Mouse (Mus musculus) gastrocnemius, postnatal 36 days (tissue): ENCODE measurements around the gene AC161166.1. TPM values are rescaled to one million over a fixed set of nuclear protein-coding genes. Genes with fewer than 3 reads are reported as not detected.
"Not testable (repeated sequence)": the region's sequence is repeated elsewhere in the genome, so short reads cannot be mapped to it uniquely, and the experiment has no call there.

ENCODE experiments used
- DNase-seq, 2 experiments: peaks; one replicate each; pipeline ENCODE4 v3.0.0; 2022
- intact Hi-C: fragments of 180-260 bp; cut with DNase I; formaldehyde crosslinking; loops from one replicate; pipeline ENCODE4 v1.15.1; 2025
- total RNA-seq, 2 experiments: library from RNA; stranded (reverse); gene quantifications; 2 replicates each; pipeline ENCODE4 v1.2.3; 2021

The AC161166.1 gene
- total RNA-seq, 2 experiments from 2014 or later: not detected

DNA sequence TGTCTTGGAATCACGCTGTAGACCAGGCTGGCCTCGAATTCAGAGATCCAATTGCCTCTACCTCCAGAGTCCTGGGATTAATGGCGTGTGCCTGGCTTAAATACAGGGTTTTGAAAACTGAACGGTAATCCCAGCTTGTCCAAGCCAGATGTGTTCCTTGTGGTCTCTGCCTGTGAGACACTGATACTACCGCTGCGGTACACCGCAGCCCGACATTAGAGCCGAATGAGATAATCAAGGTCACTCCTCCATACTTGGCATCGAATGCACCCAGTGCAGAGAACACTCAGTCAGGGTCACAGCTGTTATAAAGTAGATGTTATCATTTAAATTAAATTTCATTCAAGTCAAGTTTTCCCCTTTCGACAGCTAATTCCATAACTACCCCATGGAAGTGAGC, 16.6 kb upstream of the AC161166.1 start:
- intact Hi-C loops: no loop called here
- no peak for DNase-seq

DNA sequence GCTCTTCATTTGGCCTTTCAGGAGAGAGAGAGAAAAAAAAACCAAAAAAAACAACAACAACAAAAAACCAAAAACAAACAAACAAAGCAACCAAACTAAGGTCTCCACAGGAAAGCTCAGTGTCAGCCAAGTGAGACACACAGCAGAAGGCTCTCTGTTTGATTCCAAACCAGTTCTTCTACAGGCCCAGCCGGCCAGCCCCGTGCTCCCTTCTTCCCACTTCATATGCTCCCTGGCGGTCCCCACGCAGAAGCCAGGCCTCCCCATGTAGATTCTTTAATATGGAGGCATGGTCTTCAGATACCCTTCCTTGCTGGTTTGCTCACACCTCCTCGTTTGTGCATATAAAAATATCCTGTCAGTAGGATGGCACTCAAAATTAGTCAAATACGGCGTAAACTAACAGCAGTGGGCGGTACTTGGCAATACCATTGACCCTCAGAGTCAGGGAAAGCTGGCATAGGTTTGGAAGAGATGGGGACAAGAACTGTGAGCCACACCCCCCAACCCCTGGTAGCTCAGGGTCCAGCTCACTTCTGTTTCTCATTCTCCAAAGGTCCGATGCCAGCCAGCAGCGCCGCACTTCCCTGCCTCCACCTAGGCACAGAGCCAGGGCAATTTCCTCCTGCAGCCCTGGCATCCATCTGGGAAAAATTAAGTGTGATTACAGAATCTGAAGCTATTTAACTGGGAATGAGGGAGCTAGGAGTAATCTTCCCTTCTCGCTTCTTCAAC, 13.6 kb upstream of the AC161166.1 start:
- no peak for DNase-seq
- intact Hi-C loops: no loop called here

DNA sequence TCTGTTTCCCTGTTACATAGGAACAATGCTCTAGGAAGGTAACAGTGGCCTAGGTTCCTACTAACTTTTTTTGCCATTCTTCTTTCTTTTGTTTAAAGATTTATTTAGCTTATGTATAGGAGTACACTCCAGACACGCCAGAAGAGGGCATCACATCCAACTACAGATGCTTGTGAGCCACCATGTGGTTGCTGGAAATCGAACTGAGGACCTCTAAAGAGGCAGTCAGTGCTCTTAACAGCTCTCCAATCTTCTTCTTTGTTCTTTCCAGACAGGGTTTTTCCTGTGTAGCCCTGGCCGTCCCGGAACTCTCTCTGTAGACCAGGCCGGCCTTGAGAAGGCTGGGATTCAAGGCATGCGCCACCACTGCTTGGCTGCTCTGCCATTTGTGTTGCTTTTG, 12.7 kb upstream of the AC161166.1 start:
- DNase-seq: no peak
- intact Hi-C loops: no loop called here

DNA sequence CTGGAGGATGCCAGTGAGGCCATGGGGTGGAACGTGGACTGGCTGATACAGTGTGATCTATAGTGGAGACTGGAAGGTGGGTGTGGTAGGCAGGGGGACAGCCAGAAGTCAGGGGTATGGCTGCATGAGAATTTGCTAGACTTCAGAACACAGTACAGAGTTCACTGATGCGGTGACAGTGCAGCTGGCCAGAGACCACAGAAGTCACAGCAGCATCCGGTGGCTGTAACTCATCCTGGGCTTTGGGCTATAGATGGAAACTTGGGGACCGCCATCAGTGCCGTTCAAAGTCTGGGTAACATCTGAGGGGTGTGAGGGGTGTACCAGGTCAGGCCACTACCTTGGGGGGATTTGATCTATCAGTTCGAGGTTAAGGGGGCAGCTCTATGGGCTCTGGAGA, 11.5 kb upstream of the AC161166.1 start:
- intact Hi-C loops: no loop called here
- no peak for DNase-seq

DNA sequence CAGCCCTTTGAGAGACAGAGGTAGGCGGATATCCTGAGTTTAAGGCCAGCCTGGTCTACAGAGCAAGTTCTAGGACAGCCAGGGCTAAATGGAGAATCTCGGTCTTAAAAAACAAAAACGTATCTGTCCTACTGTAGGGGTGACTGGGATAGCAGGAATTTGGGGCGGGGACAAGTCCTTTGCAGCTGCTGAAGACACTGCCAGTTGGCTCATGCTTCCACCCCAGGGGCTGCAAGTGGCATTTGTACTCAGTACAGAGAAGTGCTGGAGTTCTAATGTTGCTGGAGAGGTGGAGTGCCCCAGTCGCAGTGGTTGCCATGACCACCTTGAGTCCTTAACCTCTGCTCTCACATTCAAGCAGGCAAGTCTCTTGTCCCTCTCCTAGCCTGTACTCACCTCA, 10.6 kb upstream of the AC161166.1 start:
- intact Hi-C loops: no loop called here
- no peak for DNase-seq

DNA sequence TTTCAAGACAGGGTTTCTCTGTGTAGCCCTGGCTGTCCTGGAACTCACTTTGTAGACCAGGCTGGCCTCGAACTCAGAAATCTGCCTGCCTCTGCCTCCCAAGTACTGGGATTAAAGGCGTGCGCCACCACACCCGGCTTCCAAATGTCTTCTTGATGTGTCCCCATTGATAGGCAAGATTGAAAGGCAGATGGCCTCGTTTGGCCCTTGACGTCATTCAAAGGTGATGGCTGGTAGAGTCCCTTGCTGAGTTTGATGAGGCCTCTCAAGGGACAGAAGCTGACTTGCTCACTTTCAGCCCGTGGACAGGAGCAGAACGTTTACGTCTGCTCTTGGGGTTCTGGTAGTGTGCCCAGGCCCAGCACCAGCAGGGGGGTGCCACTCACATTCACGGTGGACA, 7.8 kb upstream of the AC161166.1 start:
- DNase-seq, intact Hi-C loops: not testable (repeated sequence)

DNA sequence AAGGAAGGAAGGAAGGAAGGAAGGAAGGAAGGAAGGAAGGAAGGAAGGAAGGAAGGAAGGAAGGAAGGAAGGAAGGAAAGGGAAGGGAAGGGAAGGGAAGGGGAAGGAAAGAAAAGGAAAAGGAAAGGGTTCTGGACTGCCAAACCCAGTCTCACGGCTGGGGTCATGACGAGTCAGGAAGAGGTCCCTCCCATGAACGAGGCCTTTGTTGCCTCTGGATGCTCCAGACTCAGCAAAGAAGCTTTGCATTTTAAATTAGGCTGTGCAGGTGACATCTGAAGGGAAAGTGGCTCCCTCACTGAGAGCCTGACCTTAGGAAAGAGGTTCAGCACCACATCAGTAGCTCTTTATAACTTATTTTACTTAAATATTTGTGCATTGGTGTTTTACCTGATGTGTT, 6.9 kb upstream of the AC161166.1 start:
- intact Hi-C loops: no loop called here
- DNase-seq: no peak

DNA sequence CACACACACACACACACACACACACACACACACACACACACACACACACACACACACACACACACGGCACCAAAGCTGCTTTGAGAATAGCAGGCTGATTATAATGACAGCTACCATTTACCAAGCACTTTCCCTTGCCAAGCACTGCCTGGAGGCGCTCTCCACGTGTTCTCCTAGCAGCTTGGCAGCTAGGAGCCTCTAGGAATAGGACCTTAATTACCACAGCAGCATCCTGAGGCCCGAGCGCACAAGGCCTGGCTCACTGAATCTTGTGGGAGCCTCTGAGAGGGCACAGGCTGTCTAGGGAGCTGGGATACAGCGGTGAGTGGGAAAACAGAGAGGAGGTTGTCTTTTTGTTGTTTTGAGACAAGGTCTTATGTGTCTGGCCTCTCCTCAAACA, 5.4 kb upstream of the AC161166.1 start:
- intact Hi-C loops: no loop called here
- DNase-seq: no peak

DNA sequence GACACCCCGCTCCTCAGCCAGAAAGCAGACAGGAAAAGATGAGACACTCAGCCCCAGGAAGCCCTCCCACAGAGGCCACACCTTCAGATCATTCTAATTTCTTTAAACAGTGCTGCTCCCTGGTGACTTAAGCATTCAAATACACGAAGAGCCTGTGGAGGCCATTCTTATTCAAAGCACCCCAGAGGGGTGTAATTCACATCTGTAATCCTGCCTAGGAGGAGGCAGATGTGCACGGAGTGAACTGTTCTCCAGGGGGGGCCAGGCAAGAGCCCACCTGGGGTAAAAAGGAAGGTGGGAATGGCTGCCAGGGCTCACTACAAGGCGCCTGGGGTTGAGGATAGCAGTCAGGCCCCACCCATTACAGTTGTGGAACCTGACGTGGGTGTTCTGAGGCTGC, 4.8 kb upstream of the AC161166.1 start:
- DNase-seq: no peak
- intact Hi-C loops: no loop called here

DNA sequence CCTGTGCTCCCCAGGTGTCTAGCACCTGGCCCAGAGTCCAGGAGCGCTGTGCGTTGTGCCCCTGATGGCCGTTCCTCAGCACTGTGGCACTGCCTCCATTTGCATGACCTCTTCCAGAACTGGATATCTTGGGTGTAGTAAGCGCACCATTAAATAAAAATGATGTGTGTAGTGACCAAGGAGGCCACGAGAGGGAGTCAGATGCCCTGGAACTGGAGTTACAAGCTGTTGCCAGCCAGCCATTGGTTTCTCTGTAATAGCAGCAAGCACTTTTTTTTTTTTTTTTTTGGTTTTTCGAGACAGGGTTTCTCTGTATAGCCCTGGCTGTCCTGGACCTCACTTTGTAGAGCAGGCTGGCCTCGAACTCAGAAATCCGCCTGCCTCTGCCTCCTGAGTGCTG, 4.1 kb upstream of the AC161166.1 start:
- DNase-seq, intact Hi-C loops: not testable (repeated sequence)

DNA sequence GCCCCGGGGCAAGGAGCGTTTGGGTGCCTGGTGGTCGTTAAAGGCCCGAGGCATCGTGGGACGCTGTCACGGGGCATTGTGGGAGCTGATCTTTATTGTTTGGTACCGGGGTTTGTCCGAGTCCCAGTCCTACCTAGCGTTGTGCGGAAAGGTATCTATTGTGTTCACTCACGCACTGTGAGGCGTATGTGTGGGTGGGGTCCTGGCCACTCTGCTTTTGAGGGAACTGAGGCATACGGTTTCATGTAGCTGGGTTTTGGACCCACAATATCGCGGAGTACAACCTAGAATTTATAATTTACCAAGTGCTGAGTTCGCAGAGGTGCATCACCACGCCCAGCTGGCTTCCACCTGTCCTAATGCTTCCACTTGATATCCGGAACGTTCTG, 4.5 kb downstream of the AC161166.1 start:
- peak in 1 of 2 experiments; percentile 27 for DNase-seq
- intact Hi-C loops: loop anchor here (10.0 kb wide), 1 partner anchor 377 kb away; the partner anchor contains the start of gene Rps19

DNA sequence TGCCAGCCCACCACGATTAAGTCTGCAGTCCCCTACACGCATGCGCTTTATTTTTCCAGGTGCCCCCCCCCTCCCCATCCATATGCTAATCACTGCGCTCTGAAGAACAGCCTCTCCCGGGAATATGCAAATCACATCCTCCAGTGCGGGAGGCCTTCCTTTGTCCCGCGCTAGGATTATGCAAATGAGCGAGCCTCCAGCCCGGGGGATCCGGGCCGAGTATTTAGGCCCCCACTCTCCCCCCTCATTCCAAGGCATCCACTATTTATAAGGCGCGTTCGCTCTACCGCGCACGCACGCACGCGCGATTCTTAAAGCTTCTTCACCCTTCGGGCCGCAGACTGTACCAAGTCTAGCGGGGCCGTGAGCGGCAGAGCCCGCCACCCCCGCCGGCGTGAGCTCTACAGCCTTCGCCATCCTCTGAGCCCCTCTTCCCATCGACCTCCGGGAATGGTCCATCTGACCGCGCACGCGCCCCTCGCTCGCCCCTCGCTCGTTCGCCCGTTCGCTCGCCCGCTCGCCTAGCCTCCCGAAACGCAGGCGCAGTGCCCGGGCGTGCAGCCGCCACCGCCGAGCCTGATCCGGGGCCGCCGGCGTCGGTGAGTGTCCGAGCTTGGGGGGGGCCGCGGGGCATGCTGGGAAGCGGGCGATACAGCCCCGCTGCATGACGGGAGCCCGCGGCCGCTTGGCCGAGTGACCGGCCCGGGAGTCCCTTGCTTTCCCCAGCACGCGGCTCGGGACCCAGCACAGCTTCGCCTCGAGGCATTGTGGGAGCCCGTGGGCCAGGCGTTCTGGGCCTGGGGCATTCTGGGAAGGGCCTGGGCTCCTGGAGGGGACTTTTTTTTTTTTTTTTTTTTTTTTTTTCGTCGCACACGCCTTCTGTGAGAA, 5.2 kb downstream of the AC161166.1 start, which contains the start of gene Zfp428:
Zfp428 (plus strand) TSS at position 169 of the 888 bp plus-strand sequence.
- intact Hi-C loops: loop anchor here (10.0 kb wide), 1 partner anchor 378 kb away; the partner anchor contains the start of gene Rps19
- DNase-seq: peak; percentile 83 to 87

DNA sequence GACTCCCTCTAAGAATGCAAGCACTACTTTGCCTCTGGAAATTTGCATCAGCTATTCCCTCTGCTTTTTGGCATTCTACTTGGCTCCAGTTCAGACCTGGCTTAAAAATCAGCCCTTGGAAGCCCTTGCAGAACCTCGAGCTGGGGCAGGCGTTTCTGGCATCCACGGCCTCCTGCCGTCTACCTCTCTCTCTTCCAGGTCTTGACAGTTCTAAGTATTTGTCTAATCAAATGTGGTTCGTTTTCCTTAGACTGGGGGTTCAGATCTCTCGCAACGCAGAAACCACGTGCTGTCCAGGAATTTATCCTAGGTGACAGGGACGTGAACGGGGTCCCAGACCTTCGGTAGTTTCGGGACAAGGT, 5.8 kb downstream of the AC161166.1 start:
- peak; percentile 29 to 42 for DNase-seq
- intact Hi-C loops: loop anchor here (10.0 kb wide), 1 partner anchor 378 kb away; the partner anchor contains the start of gene Rps19

DNA sequence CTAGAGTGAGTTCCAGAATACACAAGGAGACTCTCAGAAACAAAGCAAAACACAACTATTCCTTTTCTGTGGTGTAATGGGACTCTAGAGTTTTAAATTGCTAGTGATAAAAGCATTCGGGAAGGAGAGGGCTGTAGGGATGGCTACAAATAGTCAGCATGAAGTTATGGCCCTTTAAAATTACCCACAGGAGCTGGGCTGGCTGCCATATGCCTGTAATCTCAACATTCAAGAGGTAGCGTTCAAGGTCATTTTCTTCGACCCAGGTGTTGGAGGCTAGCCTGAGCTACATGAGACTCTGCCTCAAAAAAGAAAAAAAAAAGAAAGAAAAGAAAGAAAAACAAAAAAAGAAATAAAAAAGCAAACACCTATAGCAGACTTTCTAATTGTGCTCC, 6.2 kb downstream of the AC161166.1 start:
- DNase-seq: no peak
- intact Hi-C loops: loop anchor here (10.0 kb wide), 1 partner anchor 379 kb away; the partner anchor contains the start of gene Rps19

DNA sequence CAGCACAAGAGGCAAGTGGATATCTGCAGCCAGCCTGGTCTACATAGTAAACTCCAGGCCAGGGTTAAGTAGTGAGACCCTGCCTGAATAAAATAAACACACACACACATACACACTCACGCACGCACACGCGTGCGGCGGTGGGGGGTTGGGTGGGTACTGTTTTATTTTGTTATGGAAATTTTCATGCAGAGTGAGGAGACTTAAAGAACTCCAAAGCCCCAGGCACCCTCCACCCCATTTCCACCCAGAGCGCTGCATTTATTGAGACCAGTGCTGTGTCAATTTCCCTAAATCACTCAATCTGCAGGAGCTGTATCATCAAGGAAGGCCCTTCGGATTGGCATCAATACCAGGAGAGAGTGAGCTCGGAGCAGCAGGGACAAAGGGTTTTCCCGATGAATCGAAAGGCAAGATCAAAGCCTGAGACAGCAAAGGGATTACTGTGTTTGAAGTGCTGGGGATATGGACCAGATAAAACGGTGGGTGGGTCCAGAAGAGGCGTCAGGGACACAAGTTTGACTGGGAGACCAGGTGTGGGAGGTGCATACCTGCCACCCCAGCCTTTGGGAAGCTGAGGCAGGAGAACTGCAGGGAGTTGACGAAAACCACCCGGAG, 6.7 kb downstream of the AC161166.1 start:
- DNase-seq: no peak
- intact Hi-C loops: loop anchor here (10.0 kb wide), 1 partner anchor 379 kb away; the partner anchor contains the start of gene Rps19

DNA sequence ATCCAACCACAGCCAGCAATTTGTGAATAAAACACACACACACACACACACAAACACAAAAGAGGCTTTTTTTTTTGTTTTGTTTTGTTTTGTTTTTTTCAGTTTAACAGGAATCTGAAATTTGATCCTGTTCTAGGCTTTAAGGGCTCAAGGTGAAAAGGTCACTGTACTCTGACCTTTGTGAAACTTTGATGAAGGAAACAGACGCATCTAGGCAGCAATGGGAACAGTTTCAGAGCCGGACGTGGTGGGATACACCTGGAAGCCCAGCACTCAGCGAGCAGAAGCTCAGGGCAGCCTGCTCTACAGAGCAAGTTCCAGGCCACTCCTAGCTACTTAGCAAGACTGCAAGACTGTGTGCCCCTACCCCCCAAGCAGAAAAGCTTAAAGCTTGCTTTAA, 7.4 kb downstream of the AC161166.1 start:
- DNase-seq: no peak
- intact Hi-C loops: loop anchor here (10.0 kb wide), 1 partner anchor 380 kb away; the partner anchor contains the start of gene Rps19

DNA sequence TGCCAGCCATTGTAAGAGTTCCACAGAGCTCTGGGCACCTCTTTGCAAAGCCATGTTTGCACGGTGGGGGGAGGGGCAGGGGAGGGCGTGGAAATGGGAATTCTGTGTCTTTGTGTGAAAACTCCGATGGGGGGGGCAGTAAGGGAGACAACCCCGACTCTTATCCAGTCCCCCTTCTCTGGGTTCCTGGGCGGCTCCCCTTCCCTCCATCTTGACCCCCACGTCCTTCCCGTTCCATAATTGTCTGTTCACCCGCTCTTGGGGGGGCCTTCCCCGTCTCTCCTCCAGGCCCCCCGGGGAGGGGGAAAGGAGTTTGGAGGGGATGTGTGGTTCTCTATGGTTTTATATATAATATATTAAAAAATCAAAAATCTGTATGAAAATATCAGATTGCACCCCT, 8.3 kb downstream of the AC161166.1 start:
- intact Hi-C loops: loop anchor here (10.0 kb wide), 1 partner anchor 381 kb away; the partner anchor contains the start of gene Rps19
- no peak for DNase-seq

DNA sequence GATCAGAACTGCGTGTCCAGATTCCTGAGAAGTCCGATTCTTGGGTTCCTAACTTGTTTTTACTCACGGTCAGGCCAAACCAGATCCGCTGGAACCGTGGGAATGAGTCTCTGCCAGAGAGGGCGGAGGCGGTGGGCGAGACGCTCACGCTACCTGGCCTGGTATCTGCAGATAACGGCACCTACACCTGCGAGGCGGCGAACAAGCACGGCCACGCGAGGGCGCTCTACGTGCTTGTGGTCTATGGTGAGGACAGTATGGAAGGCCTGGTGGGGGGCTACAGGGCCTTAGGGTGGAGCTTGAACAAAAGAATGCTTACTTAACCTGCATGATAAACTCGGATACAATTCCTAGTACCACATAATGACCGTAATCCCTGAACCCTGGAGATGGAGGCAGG, 10.8 kb downstream of the AC161166.1 start:
- DNase-seq: no peak
- intact Hi-C loops: loop anchor here (10.0 kb wide), 1 partner anchor 383 kb away; the partner anchor contains the start of gene Rps19

DNA sequence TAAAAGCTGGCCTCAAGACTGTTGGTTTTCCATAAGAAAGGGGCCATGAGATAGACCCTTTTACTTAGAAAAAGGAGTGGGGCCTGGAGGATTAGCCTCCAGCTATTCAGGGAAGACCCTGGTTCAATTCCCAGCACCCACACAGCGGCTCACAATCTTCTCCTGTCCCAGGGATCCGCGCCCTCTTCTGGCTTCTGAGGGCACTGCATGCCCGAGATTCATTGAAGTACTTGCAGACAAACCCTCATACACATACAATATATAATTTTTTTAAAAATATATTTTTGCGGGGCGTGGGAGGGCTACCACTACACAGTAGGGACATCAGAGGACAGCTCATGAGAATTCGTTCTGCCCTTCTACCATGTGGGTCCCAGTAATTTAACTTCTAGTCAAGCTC, 11.3 kb downstream of the AC161166.1 start:
- intact Hi-C loops: loop anchor here (10.0 kb wide), 1 partner anchor 384 kb away; the partner anchor contains the start of gene Rps19
- no peak for DNase-seq

DNA sequence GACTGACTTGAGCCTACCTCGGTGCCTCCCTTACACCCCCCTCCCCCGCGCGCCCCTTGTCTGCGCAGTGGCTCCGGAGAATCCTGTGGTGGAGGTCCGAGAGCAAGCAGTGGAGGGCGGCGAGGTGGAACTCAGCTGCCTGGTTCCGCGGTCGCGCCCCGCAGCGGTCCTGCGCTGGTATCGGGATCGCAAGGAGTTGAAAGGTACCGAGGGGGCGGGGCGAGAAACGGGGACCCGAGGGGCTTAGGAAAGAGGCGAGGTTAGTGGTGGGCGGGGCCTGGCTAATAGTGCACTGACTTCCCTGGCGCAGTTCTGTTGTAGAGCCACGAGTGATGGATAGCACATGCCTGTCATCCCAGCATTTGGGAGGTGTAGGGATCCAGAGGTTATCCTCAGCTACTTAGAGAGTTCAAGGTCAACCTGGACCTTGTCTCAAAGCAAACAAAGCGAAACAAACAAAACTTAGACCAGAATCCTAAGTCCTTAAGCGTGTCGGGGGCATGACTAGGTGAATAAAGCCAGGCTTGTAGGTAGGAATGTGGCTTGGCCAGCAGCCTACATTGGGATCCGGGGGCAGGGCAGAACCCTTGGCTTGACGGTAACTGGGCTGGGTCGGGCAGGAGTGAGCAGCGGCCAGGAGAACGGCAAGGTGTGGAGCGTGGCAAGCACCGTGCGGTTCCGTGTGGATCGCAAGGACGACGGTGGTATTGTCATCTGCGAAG, 12.2 kb downstream of the AC161166.1 start:
- intact Hi-C loops: loop anchor here (10.0 kb wide), 1 partner anchor 385 kb away; the partner anchor contains the start of gene Rps19

More for the DNA sequence above, 12.2 kb downstream of the AC161166.1 start:
- no peak for DNase-seq
